Mouse (Mus musculus) limb, embryonic 15.5 days (tissue): ENCODE data around the gene Phc1. TPM values are rescaled to one million over a fixed set of nuclear protein-coding genes. Genes with fewer than 3 reads are reported as not detected.

Experiments
- ATAC-seq: fragments of 200-750 bp; cut with Nextera tagmentation; 2 replicates; pipeline ENCODE4 v1.8.0; 2017; ENCODE audit warnings: low read depth, moderate TSS enrichment; ENCODE audit not compliant: insufficient number of reproducible peaks, low FRiP score, low TSS enrichment
- H3K27ac ChIP-seq: fragments of 300-500 bp; sonication (generic); 2 replicates; pipeline ENCODE4 v1.5.1; 2015; ENCODE audit warnings: moderate library complexity, mild to moderate bottlenecking, inconsistent platforms
- H3K27me3 ChIP-seq: fragments of 300-500 bp; sonication (generic); 2 replicates; pipeline ENCODE4 v1.6.1; 2015; ENCODE audit warnings: inconsistent platforms
- H3K36me3 ChIP-seq: fragments of 300-500 bp; sonication (generic); 2 replicates; pipeline ENCODE4 v1.6.1; 2015; ENCODE audit warnings: inconsistent platforms
- H3K4me1 ChIP-seq: fragments of 300-500 bp; sonication (generic); 2 replicates; pipeline ENCODE4 v1.6.1; 2015; ENCODE audit warnings: inconsistent platforms
- H3K4me2 ChIP-seq: fragments of 300-500 bp; sonication (generic); 2 replicates; pipeline ENCODE4 v1.6.1; 2015; ENCODE audit warnings: mild to moderate bottlenecking, inconsistent platforms
- H3K4me3 ChIP-seq: fragments of 300-500 bp; sonication (generic); 2 replicates; pipeline ENCODE4 v1.5.1; 2015; ENCODE audit warnings: mild to moderate bottlenecking, inconsistent platforms
- H3K9ac ChIP-seq: fragments of 300-500 bp; sonication (generic); 2 replicates; pipeline ENCODE4 v1.6.1; 2015; ENCODE audit warnings: inconsistent platforms
- H3K9me3 ChIP-seq: fragments of 300-500 bp; sonication (generic); 2 replicates; pipeline ENCODE4 v1.6.1; 2016; ENCODE audit warnings: inconsistent platforms
- WGBS: fragments of 180-500 bp; shearing (Covaris S2); methylation state at CpG from one replicate; pipeline ENCODE4 v1.1.7; 2015; 5-methylcytosine and 5-hydroxymethylcytosine counted together
- polyA plus RNA-seq: library from polyadenylated mRNA; unstranded; fragments of >200 nt; fragmentation: Nextera tagmentation; extraction: Ambion mirVana; gene quantifications from 2 replicates; pipeline ENCODE4 v1.2.1, GENCODE M21; 2015

Gene Phc1
- polyA plus RNA-seq, 1 experiment from 2014 or later = 16.8 TPM

DNA sequence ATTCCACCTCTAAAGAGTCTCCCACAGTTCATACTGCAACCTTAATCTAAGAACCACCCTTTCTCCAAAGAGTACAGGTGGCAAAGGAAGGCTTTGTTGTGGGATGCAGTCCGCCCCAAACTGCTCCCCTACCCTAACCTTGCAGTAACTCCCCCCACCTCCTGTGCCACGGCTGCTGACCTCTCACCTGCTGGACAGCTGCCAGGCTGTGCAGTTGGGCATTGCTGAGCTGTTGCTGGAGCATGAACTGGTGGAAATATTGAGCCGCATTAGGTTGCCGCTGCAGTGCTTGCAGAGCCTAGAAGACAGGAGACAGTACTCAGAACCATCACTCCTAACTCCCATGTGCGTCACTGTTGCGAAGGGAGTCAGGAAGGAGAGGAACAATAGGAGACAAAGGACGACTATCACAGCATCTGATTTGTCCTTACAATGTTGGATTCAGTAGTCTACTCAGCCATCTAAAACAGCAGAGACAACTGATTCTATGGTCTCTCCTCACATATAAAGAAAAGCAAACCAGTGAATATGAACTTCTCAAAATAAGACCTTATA is 5.5 kb downstream of the Phc1 start:
- Histone ChIP-seq H3K27ac (no peak overlapping the region), H3K9ac (no peak overlapping the region), H3K4me2 (no peak overlapping the region), H3K9me3 (no peaks in the 10 kb centered on the region), H3K27me3 (no peaks in the 10 kb centered on the region), H3K36me3 (peaks cover 46% of the 10 kb centered on the region), H3K4me1 (peaks cover 12% of the 10 kb centered on the region; the same call in 1 of the 2 replicates), H3K4me3 (no peak overlapping the region)
- no peak for ATAC-seq
- WGBS = 84% methylated on average over 7 of the region's 7 CpGs

DNA sequence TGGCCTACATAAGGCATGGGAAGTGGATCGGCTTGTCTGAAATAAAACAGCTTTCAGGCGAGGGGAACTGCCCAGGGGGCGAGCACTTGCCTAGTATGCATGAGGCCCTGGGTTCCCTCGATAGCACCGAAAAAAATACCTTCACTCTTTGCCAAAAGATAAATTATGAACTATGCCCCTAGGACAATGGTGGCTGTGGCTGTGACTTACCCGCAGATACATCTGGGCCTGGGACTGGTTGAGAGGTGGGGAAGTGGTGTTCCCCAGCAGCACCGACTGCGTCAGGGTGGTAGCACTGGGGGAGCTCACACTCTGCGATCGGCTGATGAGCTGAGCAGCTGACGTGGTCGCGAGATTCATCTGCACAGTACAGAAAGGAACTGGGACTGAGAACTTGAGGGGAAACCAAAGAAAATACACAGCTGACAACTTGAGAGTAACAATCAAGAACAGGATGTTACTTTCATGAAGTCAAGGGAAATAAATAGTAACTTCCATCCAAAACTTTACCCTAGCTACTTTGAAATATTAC is 7.2 kb downstream of the Phc1 start:
- no peak for ATAC-seq
- Histone ChIP-seq H3K36me3 (peaks cover 60% of the 10 kb centered on the region), H3K9me3 (no peaks in the 10 kb centered on the region), H3K9ac (no peak overlapping the region), H3K4me1 (peaks cover 5% of the 10 kb centered on the region; the same call in 1 of the 2 replicates), H3K4me2 (no peak overlapping the region), H3K27ac (no peak overlapping the region), H3K4me3 (no peak overlapping the region), H3K27me3 (no peaks in the 10 kb centered on the region)
- 90% methylated on average over 13 of the region's 13 CpGs for WGBS

DNA sequence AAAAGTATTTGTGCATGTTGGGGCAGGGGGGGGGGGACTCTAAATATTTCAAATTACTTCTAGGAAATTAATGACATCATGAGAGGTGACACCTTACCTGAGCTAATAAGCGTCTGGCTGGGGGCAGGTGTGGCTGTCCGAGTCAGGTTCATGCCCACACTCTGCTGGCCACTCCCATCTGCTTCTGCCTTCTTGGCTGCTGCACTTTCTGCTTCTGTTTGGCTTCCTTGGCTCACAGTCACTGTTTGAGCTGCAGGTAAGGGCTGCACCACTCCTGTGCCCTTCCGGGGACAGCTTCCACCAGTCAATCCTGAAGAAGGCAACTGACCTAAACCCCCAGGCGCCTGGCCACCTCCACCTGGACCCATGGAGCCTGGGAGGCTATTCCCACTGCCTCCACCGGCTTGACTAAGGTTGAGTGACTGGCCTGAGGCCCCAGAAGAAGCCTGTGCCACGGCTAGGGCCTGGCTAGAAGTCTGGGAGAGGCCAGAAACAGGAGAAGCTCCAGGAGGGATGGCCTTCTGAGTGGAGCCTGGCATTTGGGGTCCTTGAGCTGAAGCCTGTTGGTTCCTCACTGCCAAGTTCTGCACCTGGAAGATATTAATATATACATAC is 14.9 kb downstream of the Phc1 start:
- Histone ChIP-seq H3K36me3 (peaks cover 64% of the 10 kb centered on the region), H3K27me3 (no peaks in the 10 kb centered on the region), H3K9me3 (no peaks in the 10 kb centered on the region), H3K4me2 (no peak overlapping the region), H3K4me3 (no peak overlapping the region), H3K4me1 (no peaks in the 10 kb centered on the region), H3K9ac (no peak overlapping the region), H3K27ac (no peak overlapping the region)
- ATAC-seq = no peak
- 84% methylated on average over 6 of the region's 6 CpGs for WGBS

DNA sequence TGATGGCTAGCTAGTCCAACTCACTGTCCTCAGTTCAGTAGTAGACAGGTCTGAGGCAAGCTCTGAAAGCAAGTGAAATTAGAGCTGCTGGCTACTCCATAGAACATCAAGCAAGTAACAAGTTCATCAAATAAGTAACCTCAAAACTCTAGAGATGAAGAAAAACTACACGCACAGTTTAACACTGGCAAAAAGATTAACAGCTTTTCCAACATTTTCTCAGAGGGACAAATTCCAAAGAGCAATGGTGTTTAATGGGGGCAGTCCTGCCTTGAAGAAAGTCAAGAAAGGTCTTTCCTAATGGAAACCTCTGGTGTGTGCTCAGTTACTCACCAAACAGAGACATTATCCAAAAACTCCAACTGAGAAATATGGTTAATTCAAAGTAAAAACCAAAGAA is 21.6 kb downstream of the Phc1 start:
- H3K27ac ChIP-seq = no peak overlapping the region
- no peak for ATAC-seq
- no peak overlapping the region for H3K4me3 ChIP-seq
- 93% methylated on average over 1 of the region's 1 CpGs for WGBS
- no peaks in the 10 kb centered on the region for H3K4me1 ChIP-seq
- peaks cover 94% of the 10 kb centered on the region for H3K36me3 ChIP-seq
- H3K9me3 ChIP-seq = no peaks in the 10 kb centered on the region
- H3K27me3 ChIP-seq = no peaks in the 10 kb centered on the region
- no peak overlapping the region for H3K4me2 ChIP-seq
- H3K9ac ChIP-seq = no peak overlapping the region

DNA sequence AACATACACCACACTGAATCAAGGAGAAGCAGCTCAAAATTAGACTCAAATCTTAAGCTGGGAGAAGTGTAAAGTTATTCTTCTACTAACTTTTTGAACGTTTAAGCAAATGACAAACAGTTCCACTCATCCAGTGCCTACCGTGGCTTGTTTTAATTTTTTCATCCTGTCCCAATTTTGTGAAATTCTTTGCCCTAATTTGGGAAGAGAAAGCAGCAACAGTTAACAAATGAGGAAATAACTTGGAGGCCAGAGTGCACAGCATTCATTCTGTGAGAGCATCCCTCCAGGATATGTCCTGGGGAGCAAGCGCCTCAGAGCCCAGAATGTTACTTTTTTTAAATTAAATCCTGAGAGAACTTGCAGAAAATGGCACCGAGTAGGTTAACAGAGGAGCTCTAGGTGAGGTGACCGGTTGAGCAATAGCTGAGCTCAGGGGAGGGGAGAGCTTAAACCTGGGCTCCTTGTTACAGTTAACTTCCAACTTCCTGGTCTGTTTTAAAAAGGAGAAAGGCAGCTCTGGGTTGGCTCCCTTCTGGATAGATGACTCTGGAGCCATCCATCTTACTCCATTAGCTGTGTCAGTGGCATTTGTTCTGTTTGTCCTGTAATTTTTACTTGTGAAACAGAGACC is 30.1 kb downstream of the Phc1 start:
- H3K27ac ChIP-seq = no peak overlapping the region
- H3K9me3 ChIP-seq = no peaks in the 10 kb centered on the region
- no peaks in the 10 kb centered on the region for H3K27me3 ChIP-seq
- H3K4me2 ChIP-seq = peak overlapping the region; percentile 65
- H3K36me3 ChIP-seq = peaks cover 25% of the 10 kb centered on the region
- H3K4me1 ChIP-seq = peaks cover 22% of the 10 kb centered on the region
- H3K9ac ChIP-seq = no peak overlapping the region
- no peak for ATAC-seq
- H3K4me3 ChIP-seq = peak overlapping the region; percentile 91; the same call in 1 of the 2 replicates
- WGBS = 54% methylated on average over 5 of the region's 5 CpGs

DNA sequence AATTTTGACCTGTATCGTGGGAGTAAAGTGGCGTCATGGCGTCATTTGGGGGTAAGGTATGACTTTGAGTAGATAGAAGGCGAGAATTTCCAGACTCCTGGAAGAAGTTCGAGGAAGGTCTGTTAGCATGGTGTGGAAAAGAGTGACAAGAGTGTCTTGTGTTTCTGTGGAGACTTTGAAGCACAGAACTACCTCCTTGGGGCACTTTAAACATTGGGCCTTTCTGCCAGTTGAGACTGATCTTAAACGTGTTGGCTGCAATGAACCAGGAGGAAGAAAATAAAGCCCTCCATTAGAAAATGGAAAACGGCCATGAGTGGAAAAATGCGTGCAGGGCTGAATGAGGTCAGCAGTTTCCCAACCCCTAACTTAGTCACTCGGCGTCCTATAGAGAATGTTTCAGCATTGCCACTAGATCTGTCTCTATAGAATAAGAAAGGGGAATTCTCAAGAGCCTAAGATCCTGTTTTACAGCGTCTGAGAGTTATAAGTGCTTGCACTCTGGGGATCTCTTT is 30.9 kb downstream of the Phc1 start:
- H3K4me3 ChIP-seq = peak overlapping the region; percentile 91
- peaks cover 22% of the 10 kb centered on the region for H3K4me1 ChIP-seq
- peak overlapping the region; percentile 90 for H3K9ac ChIP-seq
- peaks cover 17% of the 10 kb centered on the region for H3K36me3 ChIP-seq
- WGBS = 4% methylated on average over 11 of the region's 11 CpGs
- ATAC-seq = no peak
- H3K4me2 ChIP-seq = peak overlapping the region; percentile 65
- H3K9me3 ChIP-seq = no peaks in the 10 kb centered on the region
- H3K27me3 ChIP-seq = no peaks in the 10 kb centered on the region
- H3K27ac ChIP-seq = peak overlapping the region; percentile 86

DNA sequence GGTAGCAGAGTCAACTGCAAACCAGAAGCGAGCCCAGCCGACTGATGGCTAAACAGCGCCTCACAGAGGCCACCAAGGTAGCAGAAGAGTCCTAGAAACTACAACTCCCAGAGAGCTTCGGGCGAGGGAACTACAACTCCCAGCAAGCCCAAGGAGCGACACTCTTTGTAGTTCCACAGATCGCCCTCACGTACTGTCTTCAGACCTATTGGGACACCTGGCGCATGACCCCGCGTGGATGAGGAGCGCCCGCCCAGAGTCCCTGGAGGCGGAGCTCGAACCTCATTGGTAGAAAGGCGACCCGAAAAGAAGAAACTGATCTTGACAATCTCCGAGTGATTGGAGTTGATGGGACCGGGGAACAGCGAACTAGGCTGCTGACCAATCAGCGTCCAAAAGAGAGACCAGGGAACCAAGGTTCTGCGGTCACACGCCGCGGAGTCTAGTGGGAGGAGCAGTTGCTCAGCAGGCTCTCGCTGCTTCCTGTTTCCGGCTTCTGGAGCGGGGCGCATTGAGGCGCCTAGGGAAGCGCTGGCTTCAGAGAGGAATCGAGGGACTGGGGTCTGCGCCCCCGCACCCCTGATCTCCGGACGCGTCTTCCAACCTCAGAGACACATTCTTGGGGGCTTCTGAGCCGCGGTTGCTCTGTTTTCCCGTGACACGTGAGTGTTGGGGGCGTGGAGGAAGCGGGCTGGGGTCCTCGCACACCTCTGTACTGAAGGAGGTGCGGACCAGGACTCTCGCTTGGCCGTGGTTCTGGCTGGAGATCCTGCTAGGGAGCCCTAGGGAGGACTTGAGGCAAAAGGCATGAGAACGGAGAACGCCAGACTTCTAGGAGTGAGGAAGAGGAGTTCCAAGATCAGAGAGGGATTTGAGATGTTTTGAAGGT is 31.6 kb downstream of the Phc1 start, which contains the start of gene M6pr:
Gene M6pr (plus strand): TSS at position 216 of the 889 bp plus-strand sequence.
- H3K4me2 ChIP-seq = peak within 1 kb of the TSS; percentile 65

DNA sequence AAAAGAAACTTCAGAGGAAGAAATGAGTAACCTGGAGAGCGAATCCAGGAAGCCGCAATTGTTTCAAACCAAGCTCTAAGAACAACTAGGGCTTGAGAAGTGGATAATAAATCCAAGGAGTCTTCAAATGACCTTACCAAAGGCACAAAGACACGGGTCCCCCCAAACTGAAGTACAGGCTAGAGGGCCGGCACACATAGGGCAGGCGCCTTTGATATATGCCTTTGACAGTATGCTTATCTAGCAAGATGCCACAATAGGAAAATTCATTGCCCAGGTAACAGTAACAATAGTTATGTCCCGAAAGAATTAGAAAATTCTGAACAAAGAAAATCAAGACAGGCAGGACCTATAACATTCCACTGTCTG is 32.2 kb downstream of the Phc1 start:
- Histone ChIP-seq H3K27ac (peak overlapping the region; percentile 19), H3K4me2 (peak overlapping the region; percentile 65; the same call in 1 of the 2 replicates), H3K4me1 (peaks cover 25% of the 10 kb centered on the region), H3K9ac (no peak overlapping the region), H3K9me3 (no peaks in the 10 kb centered on the region), H3K36me3 (peaks cover 3% of the 10 kb centered on the region; the same call in 1 of the 2 replicates), H3K4me3 (peak overlapping the region; percentile 91; the same call in 1 of the 2 replicates), H3K27me3 (no peaks in the 10 kb centered on the region)
- WGBS = 68% methylated on average over 6 of the region's 6 CpGs
- no peak for ATAC-seq

More for the DNA sequence above, 31.6 kb downstream of the Phc1 start, which contains the start of gene M6pr:
- peak; percentile 99 for ATAC-seq
- no peaks in the 10 kb centered on the region for H3K27me3 ChIP-seq
- H3K36me3 ChIP-seq = peaks cover 9% of the 10 kb centered on the region
- H3K9me3 ChIP-seq = no peaks in the 10 kb centered on the region
- H3K9ac ChIP-seq = peak within 1 kb of the TSS; percentile 90
- peak within 1 kb of the TSS; percentile 91 for H3K4me3 ChIP-seq
- H3K4me1 ChIP-seq = peaks cover 23% of the 10 kb centered on the region
- WGBS = under 1% methylated on average over 49 of the region's 49 CpGs
- peak within 1 kb of the TSS; percentile 86 for H3K27ac ChIP-seq

DNA sequence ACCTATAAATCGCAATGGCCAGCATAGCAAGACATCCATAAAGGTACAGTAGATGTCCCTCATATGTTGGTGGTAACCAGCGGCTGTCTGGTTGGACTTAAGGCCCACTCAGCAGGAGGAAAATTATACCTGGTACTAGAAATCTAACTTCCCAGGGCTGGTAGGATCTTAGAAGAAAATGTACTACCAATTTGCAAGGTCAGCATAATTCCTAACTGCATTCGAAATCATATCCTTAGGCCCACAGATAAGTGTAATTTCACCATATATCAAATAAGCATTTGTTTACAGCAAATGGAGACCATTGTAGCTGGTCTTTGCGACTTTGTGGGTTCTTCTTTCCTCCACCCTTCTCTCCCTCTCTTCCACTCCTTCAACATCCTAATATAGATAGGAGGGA is 33.7 kb downstream of the Phc1 start:
- no peak overlapping the region for H3K4me2 ChIP-seq
- H3K27ac ChIP-seq = no peak overlapping the region
- WGBS = 84% methylated on average over 4 of the region's 4 CpGs
- H3K36me3 ChIP-seq = no peaks in the 10 kb centered on the region
- H3K4me1 ChIP-seq = peaks cover 25% of the 10 kb centered on the region
- no peak for ATAC-seq
- H3K4me3 ChIP-seq = no peak overlapping the region
- no peak overlapping the region for H3K9ac ChIP-seq
- H3K27me3 ChIP-seq = no peaks in the 10 kb centered on the region
- H3K9me3 ChIP-seq = no peaks in the 10 kb centered on the region

DNA sequence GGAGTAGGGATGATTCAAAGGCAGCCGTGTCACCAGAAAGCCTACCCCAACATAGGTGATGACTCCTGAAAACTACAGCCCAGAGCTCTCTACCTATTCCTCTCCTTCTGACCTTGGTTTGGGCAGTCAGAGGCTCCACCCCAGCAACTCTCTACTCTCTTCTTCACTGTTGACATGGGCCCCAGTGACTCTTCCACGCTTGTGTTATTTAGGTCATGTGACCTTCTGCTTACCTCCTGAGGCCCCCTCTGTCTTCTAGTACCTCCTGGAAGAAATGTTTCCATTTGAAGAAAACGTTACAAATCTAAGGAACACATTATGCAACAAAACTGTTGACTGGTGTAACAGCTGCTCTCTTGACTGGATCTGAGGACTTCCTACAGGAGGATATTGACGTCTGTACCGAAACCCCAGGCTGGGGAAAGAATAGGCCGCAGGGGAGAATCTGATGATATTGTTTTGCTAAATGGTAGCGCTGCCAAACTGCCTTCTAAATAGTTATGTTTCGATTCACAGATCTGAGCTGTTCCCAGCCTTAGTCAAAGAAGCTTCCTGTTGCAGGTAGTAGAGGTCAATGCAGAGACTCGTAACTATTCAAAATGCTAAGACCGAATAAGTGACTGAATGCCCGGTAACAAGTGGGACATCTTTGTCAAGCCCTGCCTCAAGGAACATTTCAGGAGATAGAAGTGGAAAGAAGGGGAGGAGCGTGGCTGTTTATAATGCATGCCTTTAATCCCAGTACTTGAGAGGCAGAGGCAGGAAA is 35.4 kb downstream of the Phc1 start:
- Histone ChIP-seq H3K9ac (no peak overlapping the region), H3K4me2 (no peak overlapping the region), H3K4me3 (no peak overlapping the region), H3K27ac (no peak overlapping the region), H3K36me3 (no peaks in the 10 kb centered on the region), H3K9me3 (no peaks in the 10 kb centered on the region), H3K4me1 (peaks cover 15% of the 10 kb centered on the region), H3K27me3 (no peaks in the 10 kb centered on the region)
- WGBS = 81% methylated on average over 12 of the region's 12 CpGs
- ATAC-seq = no peak

DNA sequence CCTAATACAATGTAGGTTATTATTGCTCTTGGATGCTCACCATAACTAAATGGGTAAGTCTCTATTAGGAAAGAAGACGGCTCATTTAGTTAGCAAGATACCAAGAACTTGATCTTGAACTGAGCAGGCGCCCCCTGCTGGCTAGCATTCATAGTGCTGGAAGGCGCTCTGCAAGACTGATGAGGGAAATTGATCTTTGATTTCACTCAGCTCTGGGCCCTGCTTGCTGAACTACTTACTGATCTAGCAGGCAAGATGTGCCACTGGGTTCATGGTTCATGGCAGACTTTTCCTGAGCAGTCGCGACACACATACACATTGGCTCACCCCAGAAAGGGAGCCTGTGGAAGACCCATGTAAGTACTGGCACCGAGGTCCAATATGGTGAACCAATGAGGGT is 36.0 kb downstream of the Phc1 start:
- H3K4me1 ChIP-seq = peaks cover 9% of the 10 kb centered on the region

More for the DNA sequence above, 36.0 kb downstream of the Phc1 start:
- Histone ChIP-seq H3K4me3 (no peak overlapping the region), H3K4me2 (no peak overlapping the region), H3K9me3 (no peaks in the 10 kb centered on the region), H3K9ac (no peak overlapping the region), H3K27ac (no peak overlapping the region), H3K36me3 (no peaks in the 10 kb centered on the region), H3K27me3 (no peaks in the 10 kb centered on the region)
- WGBS = 30% methylated on average over 6 of the region's 6 CpGs
- ATAC-seq = no peak
